Mouse (Mus musculus) embryonic facial prominence, embryonic 14.5 days (tissue): ENCODE measurements around the gene Nodal. TPM values are rescaled to one million over a fixed set of nuclear protein-coding genes. Genes with fewer than 3 reads are reported as not detected.

Experiments used
- ATAC-seq: fragments of 200-750 bp; cut with Nextera tagmentation; 2 replicates; pipeline ENCODE4 v1.8.0; 2017; ENCODE audit warnings: low read depth, moderate number of reproducible peaks, moderate TSS enrichment
- DNase-seq: peaks from one replicate; pipeline ENCODE4 v3.0.0-alpha.2; 2015; ENCODE audit warnings: low spot score
- H3K27ac ChIP-seq: fragments of 300-500 bp; sonication (generic); replicated peaks from 2 replicates; pipeline ENCODE4 v1.5.1; 2014; ENCODE audit warnings: low read depth, mild to moderate bottlenecking, low read length, moderate library complexity
- H3K27me3 ChIP-seq: fragments of 300-500 bp; sonication (generic); replicated peaks from 2 replicates; pipeline ENCODE4 v1.6.1; 2014; ENCODE audit warnings: low read length; ENCODE audit not compliant: control insufficient read depth, insufficient read depth
- H3K36me3 ChIP-seq: fragments of 300-500 bp; sonication (generic); 2 replicates; pipeline ENCODE4 v1.6.1; 2014; ENCODE audit warnings: low read length, mixed read lengths; ENCODE audit not compliant: control insufficient read depth, insufficient read depth
- H3K4me1 ChIP-seq: fragments of 300-500 bp; sonication (generic); 2 replicates; pipeline ENCODE4 v1.6.1; 2014; ENCODE audit warnings: antibody characterized with exemption, low read length; ENCODE audit not compliant: control insufficient read depth, insufficient read depth
- H3K4me2 ChIP-seq: fragments of 300-500 bp; sonication (generic); 2 replicates; pipeline ENCODE4 v1.6.1; 2014; ENCODE audit warnings: low read depth, mild to moderate bottlenecking, low read length, moderate library complexity, mixed read lengths
- H3K4me3 ChIP-seq: fragments of 300-500 bp; sonication (generic); 2 replicates; pipeline ENCODE4 v1.5.1; 2014; ENCODE audit warnings: low read depth, mild to moderate bottlenecking, low read length
- H3K9ac ChIP-seq: fragments of 300-500 bp; sonication (generic); 2 replicates; pipeline ENCODE4 v1.6.1; 2014; ENCODE audit warnings: low read depth, mild to moderate bottlenecking, low read length, moderate library complexity, mixed read lengths
- H3K9me3 ChIP-seq: fragments of 300-500 bp; sonication (generic); 2 replicates; pipeline ENCODE4 v1.6.1; 2016; ENCODE audit warnings: low read length; ENCODE audit not compliant: control insufficient read depth
- WGBS: fragments of 180-500 bp; shearing (Covaris S2); extraction: QIAGEN DNeasy Blood & Tissue Kit; methylation state at CpG from one replicate; pipeline ENCODE4 v1.1.7; 2014; 5-methylcytosine and 5-hydroxymethylcytosine counted together
- polyA plus RNA-seq: library from polyadenylated mRNA; unstranded; fragments of >200 nt; fragmentation: Nextera tagmentation; extraction: Ambion mirVana; gene quantifications from 2 replicates; pipeline ENCODE4 v1.2.1, GENCODE M21; 2014

The Nodal gene
- 0.10 and 0.13 TPM in 2 replicates for polyA plus RNA-seq

GRCm38 (mm10) chr10:61417672-61418071 lies at the start of gene Nodal:
Gene Nodal, plus strand, starts transcription at chr10:61417972.
- Histone ChIP-seq H3K4me2 (peak within 1 kb of the TSS; percentile 86), H3K36me3 (no peaks in the 10 kb centered on the region), H3K4me1 (peaks cover 10% of the 10 kb centered on the region), H3K4me3 (peak within 1 kb of the TSS; percentile 46), H3K27ac (no peak within 1 kb of the TSS), H3K9me3 (no peaks in the 10 kb centered on the region), H3K9ac (peak within 1 kb of the TSS; percentile 51), H3K27me3 (peaks cover 57% of the 10 kb centered on the region)
- ATAC-seq (0 out of 2 replicates have a peak, but pooled peaks have one; percentile 13), DNase-seq (no peak)
- 32% methylated on average over 8 of the region's 10 CpGs for WGBS

DNA sequence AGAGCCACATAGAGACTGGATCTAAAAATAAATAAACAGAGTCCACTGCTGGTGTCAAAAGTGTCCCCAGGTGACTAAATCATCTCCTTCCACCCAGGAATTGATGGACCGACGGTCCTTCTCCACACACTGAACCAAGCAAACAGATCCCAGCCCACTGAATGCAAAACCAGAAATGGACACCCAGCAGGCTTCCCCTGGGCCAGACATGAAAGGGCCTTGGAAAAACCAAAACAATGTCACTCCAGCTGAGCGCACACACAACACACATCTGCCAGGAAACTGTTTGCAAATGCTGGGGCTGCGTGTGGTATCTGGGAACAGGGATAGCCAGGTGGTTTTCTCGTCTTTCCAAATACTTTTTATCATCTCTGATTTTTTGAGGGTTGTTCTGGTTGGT lies 48.0 kb upstream of the Nodal start:
- H3K4me2 ChIP-seq, result no peak overlapping the region
- H3K4me3 ChIP-seq, result no peak overlapping the region
- no peak overlapping the region for H3K9ac ChIP-seq
- H3K27me3 ChIP-seq, result no peaks in the 10 kb centered on the region
- ATAC-seq, result no peak
- WGBS, result 37% methylated on average over 5 of the region's 5 CpGs
- peaks cover 10% of the 10 kb centered on the region; the same call in 1 of the 2 replicates for H3K4me1 ChIP-seq
- H3K9me3 ChIP-seq, result no peaks in the 10 kb centered on the region
- DNase-seq, result no peak
- H3K27ac ChIP-seq, result no peak overlapping the region
- H3K36me3 ChIP-seq, result no peaks in the 10 kb centered on the region

- no peaks in the 10 kb centered on the region for H3K27me3 ChIP-seq
- ATAC-seq, result no peak
- no peak overlapping the region for H3K4me3 ChIP-seq
- no peaks in the 10 kb centered on the region for H3K9me3 ChIP-seq
- H3K27ac ChIP-seq, result no peak overlapping the region
- DNase-seq, result no peak
- no peak overlapping the region for H3K4me2 ChIP-seq
- no peaks in the 10 kb centered on the region for H3K36me3 ChIP-seq
- 54% methylated on average over 18 of the region's 18 CpGs for WGBS
- H3K9ac ChIP-seq, result peak overlapping the region; percentile 28; the same call in 1 of the 2 replicates
- H3K4me1 ChIP-seq, result peaks cover 10% of the 10 kb centered on the region; the same call in 1 of the 2 replicates
Measured at GRCm38 (mm10) chr10:61370273-61370979, 47.3 kb upstream of the Nodal start.

- Histone ChIP-seq H3K27me3 (no peaks in the 10 kb centered on the region), H3K4me3 (no peak overlapping the region), H3K9ac (no peak overlapping the region), H3K27ac (no peak overlapping the region), H3K4me2 (no peak overlapping the region), H3K36me3 (no peaks in the 10 kb centered on the region), H3K4me1 (peaks cover 10% of the 10 kb centered on the region; the same call in 1 of the 2 replicates), H3K9me3 (no peaks in the 10 kb centered on the region)
- WGBS, result 82% methylated on average over 9 of the region's 9 CpGs
- no peak for DNase-seq
- ATAC-seq, result no peak
Measured at GRCm38 (mm10) chr10:61371884-61372584, 45.7 kb upstream of the Nodal start.

DNA sequence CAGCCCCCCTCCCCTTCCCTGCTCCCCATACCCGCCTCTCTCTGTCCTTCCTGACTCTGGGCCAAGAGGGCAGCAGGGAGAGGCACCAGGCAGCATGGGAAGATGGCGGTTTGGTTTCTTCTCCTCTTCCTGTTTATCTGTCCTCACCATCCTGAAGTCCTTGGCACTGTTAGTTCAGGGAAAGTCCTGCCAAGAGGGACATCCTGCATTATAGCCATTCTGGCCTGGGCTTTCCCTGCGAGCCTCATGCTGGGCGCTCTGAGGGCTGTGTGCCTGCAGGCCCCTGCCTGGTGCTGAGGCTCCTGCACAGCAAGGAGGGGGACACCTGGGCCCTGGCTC lies 45.2 kb upstream of the Nodal start:
- Histone ChIP-seq H3K4me2 (no peak overlapping the region), H3K9me3 (no peaks in the 10 kb centered on the region), H3K27me3 (no peaks in the 10 kb centered on the region), H3K9ac (no peak overlapping the region), H3K36me3 (no peaks in the 10 kb centered on the region), H3K27ac (no peak overlapping the region), H3K4me1 (peaks cover 10% of the 10 kb centered on the region; the same call in 1 of the 2 replicates), H3K4me3 (no peak overlapping the region)
- WGBS, result 68% methylated on average over 4 of the region's 4 CpGs
- ATAC-seq (no peak), DNase-seq (no peak)

DNA sequence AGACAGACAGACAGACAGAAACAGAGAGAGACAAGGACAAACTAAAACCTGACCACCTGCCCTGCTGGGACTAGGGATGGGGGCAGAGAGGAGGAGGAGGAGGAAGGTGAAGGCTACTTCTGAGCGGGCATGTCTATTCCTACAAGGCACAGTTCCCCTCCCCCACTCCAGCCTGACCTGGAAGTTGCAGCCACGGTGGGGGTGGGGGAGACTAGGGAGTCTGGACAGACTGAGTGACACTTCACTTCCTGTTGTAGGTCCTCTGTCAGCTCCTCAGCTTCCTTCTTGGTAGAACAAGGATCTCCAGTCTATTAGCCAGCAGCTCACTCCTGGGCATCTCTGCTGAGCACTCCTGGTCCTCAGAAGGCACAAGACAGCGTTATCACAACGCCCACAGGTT lies 43.7 kb upstream of the Nodal start:
- 46% methylated on average over 3 of the region's 4 CpGs for WGBS
- Histone ChIP-seq H3K4me1 (peaks cover 10% of the 10 kb centered on the region; the same call in 1 of the 2 replicates), H3K4me3 (no peak overlapping the region), H3K4me2 (no peak overlapping the region), H3K27ac (no peak overlapping the region), H3K9me3 (no peaks in the 10 kb centered on the region), H3K36me3 (no peaks in the 10 kb centered on the region), H3K27me3 (no peaks in the 10 kb centered on the region), H3K9ac (no peak overlapping the region)
- DNase-seq (no peak), ATAC-seq (no peak)

GRCm38 (mm10) chr10:61374771-61375481 lies 42.8 kb upstream of the Nodal start:
- no peak for ATAC-seq
- H3K36me3 ChIP-seq, result no peaks in the 10 kb centered on the region
- no peak overlapping the region for H3K9ac ChIP-seq
- H3K4me2 ChIP-seq, result no peak overlapping the region
- no peaks in the 10 kb centered on the region for H3K9me3 ChIP-seq
- no peak overlapping the region for H3K27ac ChIP-seq
- no peak overlapping the region for H3K4me3 ChIP-seq
- WGBS, result 75% methylated on average over 6 of the region's 6 CpGs
- H3K27me3 ChIP-seq, result no peaks in the 10 kb centered on the region
- no peak for DNase-seq
- H3K4me1 ChIP-seq, result peaks cover 11% of the 10 kb centered on the region

GRCm38 (mm10) chr10:61378050-61378449 lies 39.7 kb upstream of the Nodal start:
- H3K4me3 ChIP-seq, result no peak overlapping the region
- peaks cover 26% of the 10 kb centered on the region for H3K4me1 ChIP-seq
- no peak overlapping the region for H3K4me2 ChIP-seq
- 91% methylated on average over 5 of the region's 5 CpGs for WGBS
- no peaks in the 10 kb centered on the region for H3K9me3 ChIP-seq
- DNase-seq (no peak), ATAC-seq (no peak)
- no peaks in the 10 kb centered on the region for H3K27me3 ChIP-seq
- H3K27ac ChIP-seq, result no peak overlapping the region
- no peak overlapping the region for H3K9ac ChIP-seq
- no peaks in the 10 kb centered on the region for H3K36me3 ChIP-seq
